Mouse (Mus musculus) intestine, embryonic 14.5 days (tissue): Measurements from ENCODE around the gene Gas7. TPM values are rescaled to one million over a fixed set of nuclear protein-coding genes. Genes with fewer than 3 reads are reported as not detected.

Experiments
- ATAC-seq: fragments of 200-750 bp; cut with Nextera tagmentation; replicated peaks from 2 replicates; pipeline ENCODE4 v1.8.0; 2017; ENCODE audit warnings: low read depth, moderate number of reproducible peaks, moderate TSS enrichment, moderate library complexity; ENCODE audit not compliant: low FRiP score, low TSS enrichment
- DNase-seq: peaks from one replicate; pipeline ENCODE4 v3.0.0-alpha.2; 2018; ENCODE audit warnings: low spot score
- H3K27ac ChIP-seq: fragments of 300-500 bp; sonication (generic); 2 replicates; pipeline ENCODE4 v1.5.1; 2014; ENCODE audit warnings: low read depth, mild to moderate bottlenecking, control low read depth
- H3K27me3 ChIP-seq: fragments of 300-500 bp; sonication (generic); replicated peaks from 2 replicates; pipeline ENCODE4 v1.6.1; 2014; ENCODE audit warnings: low read length, control low read depth; ENCODE audit not compliant: control insufficient read depth, insufficient read depth
- H3K36me3 ChIP-seq: fragments of 300-500 bp; sonication (generic); 2 replicates; pipeline ENCODE4 v1.6.1; 2014; ENCODE audit warnings: low read length, control low read depth; ENCODE audit not compliant: control insufficient read depth, insufficient read depth
- H3K4me1 ChIP-seq: fragments of 300-500 bp; sonication (generic); replicated peaks from 2 replicates; pipeline ENCODE4 v1.6.1; 2014; ENCODE audit warnings: low read length, control low read depth, mixed read lengths; ENCODE audit not compliant: control insufficient read depth, insufficient read depth
- H3K4me2 ChIP-seq: fragments of 300-500 bp; sonication (generic); 2 replicates; pipeline ENCODE4 v1.6.1; 2014; ENCODE audit warnings: low read length
- H3K4me3 ChIP-seq: fragments of 300-500 bp; sonication (generic); 2 replicates; pipeline ENCODE4 v1.5.1; 2014; ENCODE audit warnings: low read depth, low read length, control low read depth, mixed read lengths
- H3K9ac ChIP-seq: fragments of 300-500 bp; sonication (generic); 2 replicates; pipeline ENCODE4 v1.6.1; 2014; ENCODE audit warnings: mild to moderate bottlenecking, low read length
- H3K9me3 ChIP-seq: fragments of 300-500 bp; sonication (generic); 2 replicates; pipeline ENCODE4 v1.6.1; 2016; ENCODE audit warnings: low read length, control low read depth; ENCODE audit not compliant: control insufficient read depth
- WGBS: fragments of 180-500 bp; shearing (Covaris S2); extraction: QIAGEN DNeasy Blood & Tissue Kit; methylation state at CpG from one replicate; pipeline ENCODE4 v1.1.7; 2014; 5-methylcytosine and 5-hydroxymethylcytosine counted together
- polyA plus RNA-seq: library from polyadenylated mRNA; unstranded; fragments of >200 nt; fragmentation: Nextera tagmentation; extraction: Ambion mirVana; gene quantifications from 2 replicates; pipeline ENCODE4 v1.2.1, GENCODE M21; 2014

Gas7 gene
- polyA plus RNA-seq, 1 experiment from 2014 or later = 8.6 TPM

DNA sequence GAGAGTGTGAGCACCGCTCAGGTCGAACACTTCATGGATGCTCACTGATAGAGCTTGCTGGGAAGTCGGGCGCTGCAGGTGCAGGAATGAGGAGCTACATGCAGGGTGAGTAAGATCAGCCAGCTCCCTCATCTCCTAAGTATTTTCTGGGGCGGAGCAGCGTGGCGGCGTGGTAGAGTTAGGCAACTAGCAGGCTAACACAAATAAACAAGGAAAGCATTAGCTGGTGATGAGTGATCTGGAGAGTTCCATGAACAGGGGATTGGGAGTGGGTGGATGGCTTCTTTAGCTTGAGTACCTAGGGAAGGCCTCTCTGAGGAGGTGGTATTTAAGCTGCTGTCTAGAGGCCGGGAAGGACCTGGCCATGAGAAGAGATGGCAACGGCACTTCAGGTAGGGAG lies 77.5 kb downstream of the Gas7 start:
- Histone ChIP-seq H3K27me3 (no peaks in the 10 kb centered on the region), H3K4me1 (no peaks in the 10 kb centered on the region)

DNA sequence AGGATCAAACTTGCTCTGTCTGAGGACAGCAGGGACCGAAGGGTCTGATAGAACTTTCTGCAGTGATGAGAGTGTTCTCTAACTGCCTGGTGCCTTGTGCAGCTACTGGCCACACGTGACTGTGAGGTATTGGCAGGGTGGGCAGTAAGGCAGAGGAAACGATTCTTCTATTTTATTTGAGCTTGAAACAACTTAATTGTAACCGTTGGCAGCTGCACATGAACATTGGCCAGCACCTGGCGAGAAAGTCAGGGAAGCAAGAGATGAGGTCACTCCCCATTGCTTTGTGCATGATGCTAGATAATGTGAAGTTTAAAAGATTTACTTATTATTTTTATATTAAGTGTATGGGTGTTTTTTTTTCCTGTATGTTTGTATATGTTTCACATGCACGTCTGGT lies 77.9 kb downstream of the Gas7 start:
- Histone ChIP-seq H3K9ac (no peak overlapping the region), H3K27me3 (no peaks in the 10 kb centered on the region), H3K4me2 (no peak overlapping the region), H3K27ac (no peak overlapping the region), H3K4me3 (no peak overlapping the region), H3K36me3 (no peaks in the 10 kb centered on the region), H3K9me3 (no peaks in the 10 kb centered on the region), H3K4me1 (no peaks in the 10 kb centered on the region)
- DNase-seq (no peak), ATAC-seq (no peak)
- WGBS = 79% methylated on average over 6 of the region's 6 CpGs

More for the DNA sequence above, 77.5 kb downstream of the Gas7 start:
- Histone ChIP-seq H3K9ac (no peak overlapping the region), H3K9me3 (no peaks in the 10 kb centered on the region), H3K36me3 (no peaks in the 10 kb centered on the region), H3K27ac (no peak overlapping the region), H3K4me2 (no peak overlapping the region), H3K4me3 (no peak overlapping the region)
- WGBS = 64% methylated on average over 10 of the region's 10 CpGs
- DNase-seq = no peak
- no peak for ATAC-seq

- WGBS = 87% methylated on average over 1 of the region's 1 CpGs
- no peak overlapping the region for H3K27ac ChIP-seq
- ATAC-seq = no peak
Observed at GRCm38 (mm10) chr11:67535703-67536102, 80.5 kb downstream of the Gas7 start.

DNA sequence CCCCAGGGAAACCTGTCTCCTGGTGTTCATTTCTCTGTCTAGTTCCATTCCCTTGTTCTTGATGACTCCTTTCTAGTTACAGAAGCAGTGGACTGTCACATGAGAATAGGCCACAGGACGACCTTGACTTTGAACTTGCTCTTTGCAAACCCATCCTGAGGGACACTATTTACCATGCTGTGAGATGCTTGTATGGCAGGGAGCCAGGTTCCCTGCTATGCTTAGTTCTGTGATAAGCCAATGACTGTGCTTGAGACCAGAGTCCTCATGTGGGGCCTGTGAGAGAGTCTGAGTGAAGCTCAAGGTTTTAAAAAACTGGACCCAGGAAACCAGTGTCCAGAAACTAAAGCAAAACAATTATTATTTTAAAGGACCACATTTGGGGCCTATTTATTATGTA lies 81.2 kb downstream of the Gas7 start:
- no peak overlapping the region for H3K4me2 ChIP-seq
- no peak overlapping the region for H3K27ac ChIP-seq
- no peaks in the 10 kb centered on the region for H3K9me3 ChIP-seq
- H3K4me1 ChIP-seq = no peaks in the 10 kb centered on the region
- ATAC-seq (no peak), DNase-seq (no peak)
- no peak overlapping the region for H3K4me3 ChIP-seq
- 70% methylated on average over 1 of the region's 1 CpGs for WGBS
- no peaks in the 10 kb centered on the region for H3K27me3 ChIP-seq
- H3K36me3 ChIP-seq = no peaks in the 10 kb centered on the region
- no peak overlapping the region for H3K9ac ChIP-seq

More at GRCm38 (mm10) chr11:67535703-67536102, 80.5 kb downstream of the Gas7 start:
- Histone ChIP-seq H3K27me3 (no peaks in the 10 kb centered on the region), H3K9me3 (no peaks in the 10 kb centered on the region), H3K4me3 (no peak overlapping the region), H3K4me2 (no peak overlapping the region), H3K36me3 (no peaks in the 10 kb centered on the region), H3K9ac (no peak overlapping the region), H3K4me1 (no peaks in the 10 kb centered on the region)
- DNase-seq = no peak

DNA sequence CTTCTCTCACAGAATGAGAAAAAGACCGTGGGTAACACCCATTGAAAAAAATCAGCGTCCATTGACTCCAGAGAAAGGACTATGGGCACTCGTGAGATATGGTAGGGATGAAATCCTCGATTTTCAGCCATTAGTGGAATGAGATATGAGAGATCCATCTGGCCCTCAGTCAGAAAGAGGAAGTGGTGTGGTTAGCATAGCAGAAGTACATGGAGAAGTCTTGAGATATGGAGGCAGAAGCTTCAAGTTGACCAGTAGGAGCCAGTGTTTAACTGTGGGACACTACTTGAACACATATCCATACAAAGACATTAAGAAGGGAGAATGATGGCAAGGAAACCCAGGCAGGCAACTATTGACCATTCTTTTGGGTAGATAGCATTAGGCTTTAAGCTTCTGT lies 82.1 kb downstream of the Gas7 start:
- WGBS = 90% methylated on average over 4 of the region's 4 CpGs
- H3K4me3 ChIP-seq = no peak overlapping the region

GRCm38 (mm10) chr11:67538557-67538956 lies 83.3 kb downstream of the Gas7 start:
- no peak overlapping the region for H3K4me3 ChIP-seq
- no peaks in the 10 kb centered on the region for H3K9me3 ChIP-seq
- 66% methylated on average over 6 of the region's 6 CpGs for WGBS
- ATAC-seq (no peak), DNase-seq (no peak)
- H3K27me3 ChIP-seq = no peaks in the 10 kb centered on the region
- no peaks in the 10 kb centered on the region for H3K36me3 ChIP-seq
- H3K4me2 ChIP-seq = no peak overlapping the region
- no peak overlapping the region for H3K27ac ChIP-seq
- H3K4me1 ChIP-seq = no peaks in the 10 kb centered on the region
- H3K9ac ChIP-seq = no peak overlapping the region

More for the DNA sequence above, 82.1 kb downstream of the Gas7 start:
- Histone ChIP-seq H3K4me2 (no peak overlapping the region), H3K27ac (no peak overlapping the region), H3K9ac (no peak overlapping the region), H3K9me3 (no peaks in the 10 kb centered on the region), H3K36me3 (no peaks in the 10 kb centered on the region), H3K4me1 (no peaks in the 10 kb centered on the region), H3K27me3 (no peaks in the 10 kb centered on the region)
- DNase-seq (no peak), ATAC-seq (no peak)

DNA sequence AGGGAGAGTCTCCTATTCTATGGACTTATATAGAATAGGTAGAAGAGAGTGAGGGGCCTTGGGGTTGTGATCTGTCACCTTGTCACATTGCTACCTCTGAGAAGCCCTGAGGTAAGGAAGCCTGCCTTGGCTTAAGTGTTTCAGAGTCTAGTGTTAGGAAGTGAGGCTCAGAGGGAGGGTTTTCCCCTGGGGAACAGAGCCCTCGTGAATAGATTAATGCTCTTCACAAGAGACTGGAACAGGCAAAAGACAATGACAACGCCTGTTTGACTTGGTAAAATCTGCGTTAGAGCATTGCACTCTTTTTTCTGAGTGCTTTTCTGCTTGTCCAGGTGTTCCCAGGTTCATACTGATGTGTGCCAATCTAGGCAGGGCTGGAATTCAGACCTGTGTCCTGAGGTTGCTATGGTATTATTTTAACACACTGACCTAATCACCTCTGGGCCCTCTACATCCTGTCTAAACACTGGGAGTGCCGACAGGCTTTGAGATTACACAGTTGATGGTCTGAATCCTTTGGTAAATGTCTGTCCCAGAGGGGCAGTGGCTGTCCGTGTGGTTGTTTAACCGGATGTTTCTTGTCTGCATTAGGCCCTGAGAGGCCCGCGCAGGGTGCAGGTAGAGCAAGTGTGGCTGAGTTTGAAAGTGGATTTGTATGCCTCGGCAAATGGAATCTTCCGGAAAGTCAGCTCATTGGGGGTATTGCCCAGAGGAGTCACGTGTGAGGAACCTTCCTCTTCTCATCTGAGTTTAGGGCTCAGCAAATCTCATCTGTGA lies 89.6 kb downstream of the Gas7 start:
- no peaks in the 10 kb centered on the region for H3K9me3 ChIP-seq
- DNase-seq (no peak), ATAC-seq (peak; percentile 53; the same call in 1 of the 2 replicates)
- H3K36me3 ChIP-seq = no peaks in the 10 kb centered on the region
- peaks cover 18% of the 10 kb centered on the region for H3K4me1 ChIP-seq
- H3K27ac ChIP-seq = peak overlapping the region; percentile 51; the same call in 1 of the 2 replicates
- no peak overlapping the region for H3K4me2 ChIP-seq
- no peak overlapping the region for H3K4me3 ChIP-seq
- 16% methylated on average over 11 of the region's 11 CpGs for WGBS
- no peak overlapping the region for H3K9ac ChIP-seq
- H3K27me3 ChIP-seq = no peaks in the 10 kb centered on the region

DNA sequence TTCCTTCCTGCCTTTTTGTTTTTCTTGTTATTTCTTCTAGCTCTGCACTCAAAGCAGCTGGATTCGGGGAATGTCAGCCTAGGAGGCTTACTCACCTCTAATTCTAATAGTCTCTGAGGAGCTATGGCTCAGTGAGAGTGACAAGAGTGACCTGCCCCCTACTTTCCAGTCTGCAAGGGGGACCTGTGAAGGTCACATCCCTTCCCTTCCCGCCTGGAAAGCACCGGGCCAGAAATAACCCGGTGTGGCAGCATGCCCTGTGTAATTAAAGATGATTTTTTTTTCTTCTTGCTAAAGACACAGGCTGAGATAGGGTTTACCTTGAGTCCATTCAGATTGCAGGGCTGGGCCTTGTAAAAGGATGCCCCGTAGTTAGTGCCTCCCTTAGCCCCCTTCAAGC lies 91.3 kb downstream of the Gas7 start:
- H3K4me2 ChIP-seq = no peak overlapping the region
- H3K36me3 ChIP-seq = no peaks in the 10 kb centered on the region
- no peaks in the 10 kb centered on the region for H3K27me3 ChIP-seq
- H3K9me3 ChIP-seq = no peaks in the 10 kb centered on the region
- no peak overlapping the region for H3K27ac ChIP-seq
- H3K9ac ChIP-seq = no peak overlapping the region
- 46% methylated on average over 5 of the region's 5 CpGs for WGBS
- ATAC-seq (no peak), DNase-seq (no peak)
- H3K4me1 ChIP-seq = peaks cover 21% of the 10 kb centered on the region
- no peak overlapping the region for H3K4me3 ChIP-seq

- H3K9me3 ChIP-seq = no peaks in the 10 kb centered on the region
- no peaks in the 10 kb centered on the region for H3K27me3 ChIP-seq
- H3K4me2 ChIP-seq = no peak overlapping the region
- H3K4me3 ChIP-seq = no peak overlapping the region
- no peak overlapping the region for H3K9ac ChIP-seq
- DNase-seq (no peak), ATAC-seq (no peak)
- peaks cover 21% of the 10 kb centered on the region for H3K4me1 ChIP-seq
- 80% methylated on average over 4 of the region's 4 CpGs for WGBS
- H3K27ac ChIP-seq = no peak overlapping the region
- H3K36me3 ChIP-seq = no peaks in the 10 kb centered on the region
Observed at GRCm38 (mm10) chr11:67549306-67549705, 94.1 kb downstream of the Gas7 start.
